Mouse (Mus musculus) MEL (cell line): ENCODE measurements around the gene Sugp1. TPM values are rescaled to one million over a fixed set of nuclear protein-coding genes. Genes with fewer than 3 reads are reported as not detected.
A peak's percentile ranks its signal among the peaks of the same experiment; 100 is the strongest.

Source experiments
- DNase-seq: peaks from one replicate; pipeline ENCODE4 v3.0.0; 2011; ENCODE audit warnings: low read depth, low spot score
- H3K27ac ChIP-seq: 2 replicates; pipeline ENCODE4 v1.5.1; 2012; ENCODE audit warnings: low read depth, mild to moderate bottlenecking, control low read depth, low read length, moderate library complexity; ENCODE audit not compliant: control insufficient read depth
- H3K27me3 ChIP-seq, 2 experiments: fragments of 150-350 bp in 1 of 2; sonication (generic) in 1 of 2; 2 replicates each; pipeline ENCODE4 v1.6.1; 2012; ENCODE audit warnings: low read length in 2 of 2, mild to moderate bottlenecking in 2 of 2, improper control_type of control experiment in 1 of 2, moderate library complexity in 1 of 2; ENCODE audit not compliant: insufficient read depth in 2 of 2, control insufficient read depth in 1 of 2
- H3K36me3 ChIP-seq, 2 experiments: 2 replicates each; pipeline ENCODE4 v1.6.1; 2012 to 2014; ENCODE audit warnings: low read length in 2 of 2, improper control_type of control experiment in 1 of 2, inconsistent platforms in 1 of 2, mild to moderate bottlenecking in 1 of 2; ENCODE audit not compliant: insufficient read depth in 2 of 2, control insufficient read depth in 1 of 2
- H3K4me1 ChIP-seq, 2 experiments: fragments of 150-350 bp in 1 of 2; sonication (generic) in 1 of 2; 2 replicates each; pipeline ENCODE4 v1.6.1; 2012; ENCODE audit warnings: low read length in 2 of 2, improper control_type of control experiment in 1 of 2, mild to moderate bottlenecking in 1 of 2; ENCODE audit not compliant: insufficient read depth in 2 of 2, control insufficient read depth in 1 of 2
- H3K4me3 ChIP-seq, 2 experiments: fragments of 150-350 bp in 1 of 2; sonication (generic) in 1 of 2; 2 replicates each; pipeline ENCODE4 v1.5.1; 2012; ENCODE audit warnings: low read depth in 2 of 2, low read length in 2 of 2, mild to moderate bottlenecking in 2 of 2, moderate library complexity in 2 of 2, control low read depth in 1 of 2, improper control_type of control experiment in 1 of 2; ENCODE audit not compliant: control insufficient read depth in 1 of 2, insufficient read depth in 1 of 2
- H3K79me2 ChIP-seq: 2 replicates; pipeline ENCODE4 v1.6.1; 2012; ENCODE audit warnings: mild to moderate bottlenecking, low read length, moderate library complexity; ENCODE audit not compliant: control insufficient read depth, poor library complexity, insufficient read depth
- H3K9ac ChIP-seq: 2 replicates; pipeline ENCODE4 v1.6.1; 2012; ENCODE audit warnings: low read depth, mild to moderate bottlenecking, control low read depth, low read length, moderate library complexity; ENCODE audit not compliant: control insufficient read depth, poor library complexity, severe bottlenecking
- H3K9me3 ChIP-seq: fragments of 150-350 bp; sonication (generic); replicated peaks from 2 replicates; pipeline ENCODE4 v1.6.1; 2012; ENCODE audit warnings: mild to moderate bottlenecking, low read length, improper control_type of control experiment, moderate library complexity; ENCODE audit not compliant: insufficient read depth
- CHD1 ChIP-seq: IDR thresholded peaks from 2 replicates; pipeline ENCODE4 v1.6.1; 2012; ENCODE audit warnings: low read depth, mild to moderate bottlenecking, inconsistent platforms, low read length, improper control_type of control experiment
- CHD2 ChIP-seq: IDR thresholded peaks from 2 replicates; pipeline ENCODE4 v1.6.1; 2011; ENCODE audit warnings: low read length, improper control_type of control experiment
- CTCF ChIP-seq, 3 experiments: IDR thresholded peaks in 2 of 3; conservative IDR thresholded peaks in 1 of 3; 2 replicates each; pipeline ENCODE4 v1.5.1; 2011 to 2012; ENCODE audit warnings: low read length in 3 of 3, low read depth in 2 of 3, mild to moderate bottlenecking in 2 of 3, improper control_type of control experiment in 1 of 3, inconsistent platforms in 1 of 3, mixed read lengths in 1 of 3, moderate library complexity in 1 of 3; ENCODE audit not compliant: control insufficient read depth in 1 of 3, insufficient read depth in 1 of 3, poor library complexity in 1 of 3, severe bottlenecking in 1 of 3
- E2F4 ChIP-seq: IDR thresholded peaks from 2 replicates; pipeline ENCODE4 v1.6.1; 2011; ENCODE audit warnings: low read depth, low read length, improper control_type of control experiment, borderline replicate concordance
- EP300 ChIP-seq, 2 experiments: IDR thresholded peaks; 2 replicates each; pipeline ENCODE4 v1.6.1; 2011; ENCODE audit warnings: improper control_type of control experiment in 2 of 2, low read length in 2 of 2, low read depth in 1 of 2, mild to moderate bottlenecking in 1 of 2
- ETS1 ChIP-seq: IDR thresholded peaks from 2 replicates; pipeline ENCODE4 v1.6.1; 2012; ENCODE audit warnings: low read depth, mild to moderate bottlenecking, inconsistent platforms, low read length, improper control_type of control experiment, moderate library complexity
- GABPA ChIP-seq: IDR thresholded peaks from 2 replicates; pipeline ENCODE4 v1.6.1; 2012; ENCODE audit warnings: low read depth, mild to moderate bottlenecking, inconsistent platforms, low read length, improper control_type of control experiment, moderate library complexity
- GATA1 ChIP-seq: IDR thresholded peaks from 2 replicates; pipeline ENCODE4 v1.6.1; 2011; ENCODE audit warnings: low read depth, low read length, improper control_type of control experiment
- HCFC1 ChIP-seq: IDR thresholded peaks from 2 replicates; pipeline ENCODE4 v1.6.1; 2012; ENCODE audit warnings: low read depth, mild to moderate bottlenecking, inconsistent platforms, low read length, improper control_type of control experiment, moderate library complexity
- MAX ChIP-seq: IDR thresholded peaks from 2 replicates; pipeline ENCODE4 v1.6.1; 2011; ENCODE audit warnings: low read length, improper control_type of control experiment
- MAZ ChIP-seq: IDR thresholded peaks from 2 replicates; pipeline ENCODE4 v1.6.1; 2012; ENCODE audit warnings: low read depth, mild to moderate bottlenecking, inconsistent platforms, low read length, improper control_type of control experiment
- MEF2A ChIP-seq: IDR thresholded peaks from 2 replicates; pipeline ENCODE4 v1.6.1; 2014; ENCODE audit warnings: low read depth, mild to moderate bottlenecking, inconsistent platforms, low read length, improper control_type of control experiment; ENCODE audit not compliant: poor library complexity, insufficient replicate concordance, severe bottlenecking; ENCODE audit errors: extremely low read depth
- MXI1 ChIP-seq: IDR thresholded peaks from 2 replicates; pipeline ENCODE4 v1.6.1; 2011; ENCODE audit warnings: mild to moderate bottlenecking, low read depth, low read length, improper control_type of control experiment
- MYC ChIP-seq: IDR thresholded peaks from 2 replicates; pipeline ENCODE4 v1.6.1; 2011; ENCODE audit warnings: low read depth, mild to moderate bottlenecking, low read length, improper control_type of control experiment, moderate library complexity
- NELFE ChIP-seq: IDR thresholded peaks from 2 replicates; pipeline ENCODE4 v1.6.1; 2011; ENCODE audit warnings: low read depth, low read length, improper control_type of control experiment
- NRF1 ChIP-seq: IDR thresholded peaks from 2 replicates; pipeline ENCODE4 v1.6.1; 2014; ENCODE audit warnings: low read depth, mild to moderate bottlenecking, inconsistent platforms, low read length, improper control_type of control experiment, moderate library complexity; ENCODE audit not compliant: poor library complexity, insufficient read depth, severe bottlenecking
- POLR2A ChIP-seq, 2 experiments: IDR thresholded peaks; 2 replicates each; pipeline ENCODE4 v1.6.1; 2011 to 2012; ENCODE audit warnings: low read length in 2 of 2, mild to moderate bottlenecking in 2 of 2, control low read depth in 1 of 2, improper control_type of control experiment in 1 of 2, low read depth in 1 of 2, moderate library complexity in 1 of 2; ENCODE audit not compliant: control insufficient read depth in 1 of 2, insufficient read depth in 1 of 2, poor library complexity in 1 of 2
- POLR2AphosphoS2 ChIP-seq: IDR thresholded peaks from 2 replicates; pipeline ENCODE4 v1.6.1; 2011; ENCODE audit warnings: low read length, improper control_type of control experiment
- POLR2AphosphoS5 ChIP-seq: IDR thresholded peaks from 2 replicates; pipeline ENCODE4 v1.6.1; 2012; ENCODE audit warnings: low read depth, borderline replicate concordance, mild to moderate bottlenecking, inconsistent platforms, low read length, moderate library complexity, mixed read lengths
- RAD21 ChIP-seq: IDR thresholded peaks from 2 replicates; pipeline ENCODE4 v1.6.1; 2011; ENCODE audit warnings: mild to moderate bottlenecking, low read depth, low read length, improper control_type of control experiment
- RCOR1 ChIP-seq: IDR thresholded peaks from 2 replicates; pipeline ENCODE4 v1.6.1; 2012; ENCODE audit warnings: low read depth, mild to moderate bottlenecking, inconsistent platforms, low read length, improper control_type of control experiment
- UBTF ChIP-seq: IDR thresholded peaks from 2 replicates; pipeline ENCODE4 v1.6.1; 2012; ENCODE audit warnings: low read depth, mild to moderate bottlenecking, inconsistent platforms, low read length, improper control_type of control experiment, moderate library complexity, borderline replicate concordance; ENCODE audit not compliant: insufficient read depth
- ZC3H11A ChIP-seq: IDR thresholded peaks from 2 replicates; pipeline ENCODE4 v1.6.1; 2012; ENCODE audit warnings: low read depth, mild to moderate bottlenecking, inconsistent platforms, low read length, improper control_type of control experiment
- ZKSCAN1 ChIP-seq: IDR thresholded peaks from 2 replicates; pipeline ENCODE4 v1.6.1; 2012; ENCODE audit warnings: low read depth, mild to moderate bottlenecking, inconsistent platforms, low read length, improper control_type of control experiment, moderate library complexity
- ZNF384 ChIP-seq: IDR thresholded peaks from 2 replicates; pipeline ENCODE4 v1.6.1; 2012; ENCODE audit warnings: low read depth, mild to moderate bottlenecking, inconsistent platforms, low read length, improper control_type of control experiment
- polyA plus RNA-seq, 2 experiments: library from polyadenylated mRNA; stranded (reverse) in 1 of 2; unstranded in 1 of 2; fragments of >175 nt in 1 of 2; fragments of >200 nt in 1 of 2; gene quantifications; 2 replicates each; pipeline versions ENCODE4 v1.2.1 to v1.2.4; 2012; ENCODE audit warnings: low replicate concordance in 2 of 2, low read depth in 1 of 2; ENCODE audit not compliant: insufficient read length in 2 of 2, insufficient read depth in 1 of 2, missing spikeins in 1 of 2
- total RNA-seq: library from RNA; depleted of rRNA; stranded (reverse); fragments of 300-350 nt; gene quantifications from 2 replicates; pipeline ENCODE4 v1.2.3, GENCODE M21; 2012

Gene Sugp1
- total and polyA plus RNA-seq, 3 experiments = 29.9 to 45.5 TPM; not detected in 1

- TF ChIP-seq NRF1 = no peak
- no peak for TF ChIP-seq ZKSCAN1
- TF ChIP-seq MEF2A = no peak
These were observed at the start of gene Sugp1, which contains the start of gene Mau2 (continued) for GRCm38 (mm10) chr8:70042583-70043455.

GRCm38 (mm10) chr8:69995422-69995775 is 47.2 kb upstream of the Sugp1 start:
- peaks cover 1 to 27% of the 10 kb centered on the region in 2 experiments; a peak in 3 of 4 replicates for H3K36me3 ChIP-seq
- peak overlapping the region; percentile 73 to 98 for H3K4me3 ChIP-seq
- peak overlapping the region; percentile 81 for H3K27ac ChIP-seq
- no peaks in the 10 kb centered on the region for H3K9me3 ChIP-seq
- H3K27me3 ChIP-seq = no peaks in the 10 kb centered on the region
- H3K4me1 ChIP-seq = peaks cover 16 to 17% of the 10 kb centered on the region in 2 experiments
- TF ChIP-seq RAD21 = no peak
- 0 out of 2 replicates have a peak, but pooled peaks have one; percentile 10 for TF ChIP-seq MYC
- peak overlapping the region; percentile 92 for H3K9ac ChIP-seq
- DNase-seq = peak; percentile 78
- peaks cover 46% of the 10 kb centered on the region for H3K79me2 ChIP-seq

GRCm38 (mm10) chr8:69995776-69996588 is 46.6 kb upstream of the Sugp1 start, which contains the start of gene Gatad2a:
TSS of gene Gatad2a (minus strand) at chr8:69996384.
- Histone ChIP-seq H3K4me1 (peaks cover 16% of the 10 kb centered on the region in 2 experiments), H3K4me3 (peak within 1 kb of the TSS; percentile 83 to 98), H3K36me3 (peaks cover 0 to 29% of the 10 kb centered on the region in 2 experiments; a peak in 3 of 4 replicates), H3K79me2 (peaks cover 40% of the 10 kb centered on the region), H3K27me3 (no peaks in the 10 kb centered on the region), H3K9me3 (no peaks in the 10 kb centered on the region), H3K9ac (peak within 1 kb of the TSS; percentile 92), H3K27ac (peak within 1 kb of the TSS; percentile 81)
- peak; percentile 100 for DNase-seq
- TF ChIP-seq MYC (peak; percentile 16; the same call in 1 of the 2 replicates), NRF1 (peak; percentile 71), GABPA (no peak), CHD1 (no peak), MAX (peak; percentile 72; the same call in 1 of the 2 replicates), CHD2 (peak; percentile 88), POLR2A (IDR thresholded peaks at IDR 0.05; ENCODE audit: control insufficient read depth in 1 of 2, insufficient read depth in 1 of 2, low read depth in 1 of 2, low read length in 2 of 2, poor library complexity in 1 of 2) (peak; percentile 77 to 84), RCOR1 (no peak), POLR2AphosphoS2 (peak; percentile 74; the same call in 1 of the 2 replicates), HCFC1 (peak; percentile 72), ZC3H11A (no peak), ZNF384 (no peak), MXI1 (peak; percentile 73), E2F4 (no peak), MEF2A (no peak), ETS1 (no peak), MAZ (no peak; the same call in 1 of the 2 replicates), CTCF (IDR thresholded peaks at IDR 0.05 in 2 of 3, conservative IDR thresholded peaks at IDR 0.05 in 1 of 3; ENCODE audit: control insufficient read depth in 1 of 3, insufficient read depth in 1 of 3, low read depth in 2 of 3, low read length in 3 of 3, poor library complexity in 1 of 3, severe bottlenecking in 1 of 3) (peak in 1 of 3 experiments; percentile 15; a peak in 1 of 6 replicates), EP300 (IDR thresholded peaks at IDR 0.05; ENCODE audit: low read depth in 1 of 2, low read length in 2 of 2) (no peak), NELFE (peak; percentile 83), POLR2AphosphoS5 (no peak), UBTF (no peak), GATA1 (no peak)
